Mouse (Mus musculus): Measurements from ENCODE around the gene Cap1. TPM values are rescaled to one million over a fixed set of nuclear protein-coding genes. Genes with fewer than 3 reads are reported as not detected.

Cap1 gene
- polyA plus RNA-seq, 1 experiment from 2014 or later = 47.2 TPM

GRCm38 (mm10) chr4:122902156-122902555 lies 16.3 kb upstream of the Cap1 start:
- WGBS = 31% methylated on average over 6 of the region's 6 CpGs
- no peaks in the 10 kb centered on the region for H3K9me3 ChIP-seq (ENCODE audit: control insufficient read depth, low read length)
- no peaks in the 10 kb centered on the region for H3K4me1 ChIP-seq (ENCODE audit: control insufficient read depth in 2 of 2, insufficient read depth in 2 of 2, low read length in 2 of 2)
- H3K27ac ChIP-seq (replicated peaks in 1 of 2; ENCODE audit: control insufficient read depth in 1 of 2, insufficient read depth in 1 of 2, low read depth in 2 of 2, low read length in 2 of 2) = no peak overlapping the region
- H3K4me3 ChIP-seq (ENCODE audit: control insufficient read depth in 1 of 2, insufficient read depth in 1 of 2, low read depth in 1 of 2, low read length in 2 of 2) = no peak overlapping the region
- ATAC-seq (ENCODE audit: insufficient number of reproducible peaks, insufficient read depth, low FRiP score, low read depth) = no peak
- no peak overlapping the region for H3K9ac ChIP-seq (ENCODE audit: low read length)
- no peaks in the 10 kb centered on the region for H3K27me3 ChIP-seq (ENCODE audit: control insufficient read depth, insufficient read depth, low read length)
- H3K36me3 ChIP-seq (ENCODE audit: control insufficient read depth, insufficient read depth, low read length) = no peaks in the 10 kb centered on the region
- H3K4me2 ChIP-seq (ENCODE audit: low read length) = no peak overlapping the region

- Histone ChIP-seq H3K9me3 (ENCODE audit: control insufficient read depth, low read length) (no peaks in the 10 kb centered on the region), H3K4me3 (ENCODE audit: control insufficient read depth in 1 of 2, insufficient read depth in 1 of 2, low read depth in 1 of 2, low read length in 2 of 2) (no peak overlapping the region), H3K27me3 (ENCODE audit: control insufficient read depth, insufficient read depth, low read length) (no peaks in the 10 kb centered on the region), H3K36me3 (ENCODE audit: control insufficient read depth, insufficient read depth, low read length) (no peaks in the 10 kb centered on the region), H3K4me1 (ENCODE audit: control insufficient read depth in 2 of 2, insufficient read depth in 2 of 2, low read length in 2 of 2) (no peaks in the 10 kb centered on the region), H3K27ac (replicated peaks in 1 of 2; ENCODE audit: control insufficient read depth in 1 of 2, insufficient read depth in 1 of 2, low read depth in 2 of 2, low read length in 2 of 2) (no peak overlapping the region), H3K9ac (ENCODE audit: low read length) (no peak overlapping the region), H3K4me2 (ENCODE audit: low read length) (no peak overlapping the region)
- 15% methylated on average over 5 of the region's 5 CpGs for whole genome bisulfite sequencing
- no peak for ATAC-seq (ENCODE audit: insufficient number of reproducible peaks, insufficient read depth, low FRiP score, low read depth)
Observed at GRCm38 (mm10) chr4:122898313-122898712, 12.5 kb upstream of the Cap1 start.

- Histone ChIP-seq H3K4me1 (ENCODE audit: control insufficient read depth in 2 of 2, insufficient read depth in 2 of 2, low read length in 2 of 2) (no peaks in the 10 kb centered on the region), H3K27ac (replicated peaks in 1 of 2; ENCODE audit: control insufficient read depth in 1 of 2, insufficient read depth in 1 of 2, low read depth in 2 of 2, low read length in 2 of 2) (no peak overlapping the region), H3K36me3 (ENCODE audit: control insufficient read depth, insufficient read depth, low read length) (no peaks in the 10 kb centered on the region), H3K27me3 (ENCODE audit: control insufficient read depth, insufficient read depth, low read length) (no peaks in the 10 kb centered on the region), H3K9me3 (ENCODE audit: control insufficient read depth, low read length) (no peaks in the 10 kb centered on the region), H3K4me3 (ENCODE audit: control insufficient read depth in 1 of 2, insufficient read depth in 1 of 2, low read depth in 1 of 2, low read length in 2 of 2) (no peak overlapping the region), H3K9ac (ENCODE audit: low read length) (no peak overlapping the region), H3K4me2 (ENCODE audit: low read length) (no peak overlapping the region)
- no peak for ATAC-seq (ENCODE audit: insufficient number of reproducible peaks, insufficient read depth, low FRiP score, low read depth)
- 69% methylated on average over 4 of the region's 4 CpGs for WGBS
Observed at GRCm38 (mm10) chr4:122897750-122898149, 11.9 kb upstream of the Cap1 start.

- Histone ChIP-seq H3K4me2 (ENCODE audit: low read length) (no peak overlapping the region), H3K27ac (replicated peaks in 1 of 2; ENCODE audit: control insufficient read depth in 1 of 2, insufficient read depth in 1 of 2, low read depth in 2 of 2, low read length in 2 of 2) (peak overlapping the region in 1 of 2 experiments; percentile 71; a peak in 1 of 4 replicates), H3K4me1 (ENCODE audit: control insufficient read depth in 2 of 2, insufficient read depth in 2 of 2, low read length in 2 of 2) (peaks cover 6 to 16% of the 10 kb centered on the region in 2 experiments; a peak in 3 of 4 replicates), H3K9ac (ENCODE audit: low read length) (no peak overlapping the region), H3K36me3 (ENCODE audit: control insufficient read depth, insufficient read depth, low read length) (no peaks in the 10 kb centered on the region), H3K27me3 (ENCODE audit: control insufficient read depth, insufficient read depth, low read length) (no peaks in the 10 kb centered on the region), H3K4me3 (ENCODE audit: control insufficient read depth in 1 of 2, insufficient read depth in 1 of 2, low read depth in 1 of 2, low read length in 2 of 2) (no peak overlapping the region), H3K9me3 (ENCODE audit: control insufficient read depth, low read length) (no peaks in the 10 kb centered on the region)
- no peak for ATAC-seq (ENCODE audit: insufficient number of reproducible peaks, insufficient read depth, low FRiP score, low read depth)
- WGBS = 57% methylated on average over 5 of the region's 5 CpGs
Observed at GRCm38 (mm10) chr4:122892157-122892556, 6.3 kb upstream of the Cap1 start.

GRCm38 (mm10) chr4:122891597-122891996 lies 5.7 kb upstream of the Cap1 start:
- Histone ChIP-seq H3K4me1 (ENCODE audit: control insufficient read depth in 2 of 2, insufficient read depth in 2 of 2, low read length in 2 of 2) (peaks cover 8 to 19% of the 10 kb centered on the region in 2 experiments), H3K4me3 (ENCODE audit: control insufficient read depth in 1 of 2, insufficient read depth in 1 of 2, low read depth in 1 of 2, low read length in 2 of 2) (no peak overlapping the region), H3K9ac (ENCODE audit: low read length) (no peak overlapping the region), H3K27me3 (ENCODE audit: control insufficient read depth, insufficient read depth, low read length) (no peaks in the 10 kb centered on the region), H3K4me2 (ENCODE audit: low read length) (0 out of 2 replicates have a peak overlapping the region, but pooled peaks have one; percentile 21), H3K36me3 (ENCODE audit: control insufficient read depth, insufficient read depth, low read length) (no peaks in the 10 kb centered on the region), H3K27ac (replicated peaks in 1 of 2; ENCODE audit: control insufficient read depth in 1 of 2, insufficient read depth in 1 of 2, low read depth in 2 of 2, low read length in 2 of 2) (peak overlapping the region in 1 of 2 experiments; percentile 71; a peak in 2 of 4 replicates), H3K9me3 (ENCODE audit: control insufficient read depth, low read length) (no peaks in the 10 kb centered on the region)
- 31% methylated on average over 1 of the region's 1 CpGs for WGBS
- ATAC-seq (ENCODE audit: insufficient number of reproducible peaks, insufficient read depth, low FRiP score, low read depth) = no peak

GRCm38 (mm10) chr4:122890881-122891481 lies 5.1 kb upstream of the Cap1 start:
- H3K27ac ChIP-seq (replicated peaks in 1 of 2; ENCODE audit: control insufficient read depth in 1 of 2, insufficient read depth in 1 of 2, low read depth in 2 of 2, low read length in 2 of 2) = peak overlapping the region; percentile 9 to 71; a peak in 3 of 4 replicates
- no peaks in the 10 kb centered on the region for H3K9me3 ChIP-seq (ENCODE audit: control insufficient read depth, low read length)
- H3K9ac ChIP-seq (ENCODE audit: low read length) = peak overlapping the region; percentile 16; the same call in 1 of the 2 replicates
- no peaks in the 10 kb centered on the region for H3K36me3 ChIP-seq (ENCODE audit: control insufficient read depth, insufficient read depth, low read length)
- 0 out of 2 replicates have a peak overlapping the region, but pooled peaks have one; percentile 21 for H3K4me2 ChIP-seq (ENCODE audit: low read length)
- no peak overlapping the region for H3K4me3 ChIP-seq (ENCODE audit: control insufficient read depth in 1 of 2, insufficient read depth in 1 of 2, low read depth in 1 of 2, low read length in 2 of 2)
- no peaks in the 10 kb centered on the region for H3K27me3 ChIP-seq (ENCODE audit: control insufficient read depth, insufficient read depth, low read length)
- 6% methylated on average over 3 of the region's 3 CpGs for WGBS
- H3K4me1 ChIP-seq (ENCODE audit: control insufficient read depth in 2 of 2, insufficient read depth in 2 of 2, low read length in 2 of 2) = peaks cover 9 to 19% of the 10 kb centered on the region in 2 experiments
- peak; percentile 14; the same call in 1 of the 2 replicates for ATAC-seq (ENCODE audit: insufficient number of reproducible peaks, insufficient read depth, low FRiP score, low read depth)

- ATAC-seq (ENCODE audit: insufficient number of reproducible peaks, insufficient read depth, low FRiP score, low read depth) = no peak
- Histone ChIP-seq H3K9me3 (ENCODE audit: control insufficient read depth, low read length) (no peaks in the 10 kb centered on the region), H3K4me2 (ENCODE audit: low read length) (peak overlapping the region; percentile 92), H3K9ac (ENCODE audit: low read length) (no peak overlapping the region), H3K27ac (replicated peaks in 1 of 2; ENCODE audit: control insufficient read depth in 1 of 2, insufficient read depth in 1 of 2, low read depth in 2 of 2, low read length in 2 of 2) (peak overlapping the region; percentile 99 to 100), H3K4me1 (ENCODE audit: control insufficient read depth in 2 of 2, insufficient read depth in 2 of 2, low read length in 2 of 2) (peaks cover 11 to 39% of the 10 kb centered on the region in 2 experiments), H3K36me3 (ENCODE audit: control insufficient read depth, insufficient read depth, low read length) (no peaks in the 10 kb centered on the region; the same call in 1 of the 2 replicates), H3K4me3 (ENCODE audit: control insufficient read depth in 1 of 2, insufficient read depth in 1 of 2, low read depth in 1 of 2, low read length in 2 of 2) (no peak overlapping the region), H3K27me3 (ENCODE audit: control insufficient read depth, insufficient read depth, low read length) (no peaks in the 10 kb centered on the region)
- 83% methylated on average over 2 of the region's 2 CpGs for WGBS
Observed at GRCm38 (mm10) chr4:122887336-122887735, 1.5 kb upstream of the Cap1 start.
